Mouse (Mus musculus) hindbrain, embryonic 10.5 days (tissue): ENCODE data around the gene Tnik. TPM values are rescaled to one million over a fixed set of nuclear protein-coding genes. Genes with fewer than 3 reads are reported as not detected.

Source experiments
- DNase-seq: peaks from one replicate; pipeline ENCODE4 v3.0.0-alpha.2; 2017; ENCODE audit warnings: low spot score
- H3K27ac ChIP-seq: fragments of 300-500 bp; sonication (generic); 2 replicates; pipeline ENCODE4 v1.5.1; 2016; ENCODE audit warnings: mild to moderate bottlenecking, moderate library complexity
- H3K27me3 ChIP-seq: fragments of 300-500 bp; sonication (generic); 2 replicates; pipeline ENCODE4 v1.6.1; 2016; ENCODE audit warnings: mild to moderate bottlenecking; ENCODE audit not compliant: poor library complexity, insufficient read depth, severe bottlenecking
- H3K36me3 ChIP-seq: fragments of 300-500 bp; sonication (generic); 2 replicates; pipeline ENCODE4 v1.6.1; 2016; ENCODE audit warnings: mild to moderate bottlenecking, moderate library complexity
- H3K4me1 ChIP-seq: fragments of 300-500 bp; sonication (generic); replicated peaks from 2 replicates; pipeline ENCODE4 v1.6.1; 2016; ENCODE audit warnings: mild to moderate bottlenecking
- H3K4me3 ChIP-seq: fragments of 300-500 bp; sonication (generic); 2 replicates; pipeline ENCODE4 v1.5.1; 2016; ENCODE audit warnings: mild to moderate bottlenecking, moderate library complexity
- H3K9me3 ChIP-seq: fragments of 300-500 bp; sonication (generic); 2 replicates; pipeline ENCODE4 v1.6.1; 2016; ENCODE audit warnings: mild to moderate bottlenecking, moderate library complexity
- WGBS: fragments of 180-500 bp; shearing (Covaris S2); methylation state at CpG from one replicate; pipeline ENCODE4 v1.1.7; 2016; 5-methylcytosine and 5-hydroxymethylcytosine counted together
- polyA plus RNA-seq: library from polyadenylated mRNA; unstranded; fragments of >200 nt; fragmentation: Nextera tagmentation; extraction: Ambion mirVana; gene quantifications from 2 replicates; pipeline ENCODE4 v1.2.1, GENCODE M21; 2016

Tnik gene
- polyA plus RNA-seq, 1 experiment from 2014 or later = 16.3 TPM

GRCm38 (mm10) chr3:28599476-28599875, 336.5 kb downstream of the Tnik start:
- DNase-seq = no peak
- Histone ChIP-seq H3K4me1 (no peaks in the 10 kb centered on the region), H3K9me3 (no peaks in the 10 kb centered on the region), H3K27me3 (no peaks in the 10 kb centered on the region), H3K4me3 (no peak overlapping the region), H3K36me3 (peaks cover 15% of the 10 kb centered on the region), H3K27ac (no peak overlapping the region)
- WGBS = 92% methylated on average over 2 of the region's 2 CpGs

DNA sequence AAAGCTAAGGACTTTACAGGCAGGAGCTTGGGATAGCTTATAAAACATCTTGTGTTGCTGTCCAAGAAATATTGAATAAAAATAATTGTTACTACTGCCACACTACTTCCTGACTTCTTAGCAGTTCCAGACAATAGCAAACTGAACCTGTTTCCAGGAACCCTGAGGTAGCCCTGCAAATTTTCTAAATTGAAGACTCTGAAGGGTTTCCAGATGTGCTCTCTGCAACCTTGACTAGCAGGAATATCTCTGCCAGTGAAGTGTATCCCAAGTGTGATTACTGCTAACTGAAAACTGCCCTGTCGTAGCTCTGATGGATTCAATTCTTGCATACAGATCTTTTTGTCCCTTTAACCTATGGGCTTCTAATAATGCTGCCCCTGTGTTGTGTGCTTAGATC, 343.7 kb downstream of the Tnik start:
- no peaks in the 10 kb centered on the region for H3K9me3 ChIP-seq
- no peaks in the 10 kb centered on the region for H3K36me3 ChIP-seq
- no peak overlapping the region for H3K4me3 ChIP-seq
- DNase-seq = no peak
- no peaks in the 10 kb centered on the region for H3K27me3 ChIP-seq
- H3K4me1 ChIP-seq = 0 out of 2 replicates have a peak, but pooled peaks cover 5% of the 10 kb centered on the region
- H3K27ac ChIP-seq = no peak overlapping the region
- WGBS = 48% methylated on average over 1 of the region's 1 CpGs

GRCm38 (mm10) chr3:28612330-28612729, 349.3 kb downstream of the Tnik start:
- 0 out of 2 replicates have a peak, but pooled peaks cover 5% of the 10 kb centered on the region for H3K4me1 ChIP-seq
- WGBS = 88% methylated on average over 5 of the region's 5 CpGs
- H3K27ac ChIP-seq = no peak overlapping the region
- no peak for DNase-seq
- H3K27me3 ChIP-seq = no peaks in the 10 kb centered on the region
- no peaks in the 10 kb centered on the region for H3K36me3 ChIP-seq
- H3K9me3 ChIP-seq = no peaks in the 10 kb centered on the region
- no peak overlapping the region for H3K4me3 ChIP-seq

DNA sequence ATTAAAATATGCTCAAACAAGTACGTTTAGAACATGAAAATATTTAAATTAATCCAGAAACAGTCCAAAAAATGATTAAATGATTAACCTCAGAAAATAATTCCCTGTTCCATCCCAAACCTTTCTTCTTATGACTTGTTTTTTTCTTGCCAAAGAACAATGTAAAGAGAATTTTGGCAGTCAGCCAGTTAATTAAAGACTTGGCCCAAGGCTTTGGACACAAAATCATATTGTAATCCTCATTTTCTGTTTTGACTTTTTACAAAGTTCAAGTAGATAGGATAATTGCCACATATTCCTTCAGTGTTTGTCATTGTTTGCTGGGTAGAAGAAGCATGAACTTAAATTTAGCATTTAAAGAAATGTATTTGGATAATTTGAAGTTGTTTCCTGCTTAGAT, 353.4 kb downstream of the Tnik start:
- H3K36me3 ChIP-seq = 0 out of 2 replicates have a peak, but pooled peaks cover 3% of the 10 kb centered on the region
- H3K4me3 ChIP-seq = no peak overlapping the region
- H3K27ac ChIP-seq = no peak overlapping the region
- H3K27me3 ChIP-seq = no peaks in the 10 kb centered on the region
- no peak for DNase-seq
- H3K9me3 ChIP-seq = no peaks in the 10 kb centered on the region
- WGBS = 80% methylated on average over 1 of the region's 1 CpGs
- 0 out of 2 replicates have a peak, but pooled peaks cover 4% of the 10 kb centered on the region for H3K4me1 ChIP-seq

DNA sequence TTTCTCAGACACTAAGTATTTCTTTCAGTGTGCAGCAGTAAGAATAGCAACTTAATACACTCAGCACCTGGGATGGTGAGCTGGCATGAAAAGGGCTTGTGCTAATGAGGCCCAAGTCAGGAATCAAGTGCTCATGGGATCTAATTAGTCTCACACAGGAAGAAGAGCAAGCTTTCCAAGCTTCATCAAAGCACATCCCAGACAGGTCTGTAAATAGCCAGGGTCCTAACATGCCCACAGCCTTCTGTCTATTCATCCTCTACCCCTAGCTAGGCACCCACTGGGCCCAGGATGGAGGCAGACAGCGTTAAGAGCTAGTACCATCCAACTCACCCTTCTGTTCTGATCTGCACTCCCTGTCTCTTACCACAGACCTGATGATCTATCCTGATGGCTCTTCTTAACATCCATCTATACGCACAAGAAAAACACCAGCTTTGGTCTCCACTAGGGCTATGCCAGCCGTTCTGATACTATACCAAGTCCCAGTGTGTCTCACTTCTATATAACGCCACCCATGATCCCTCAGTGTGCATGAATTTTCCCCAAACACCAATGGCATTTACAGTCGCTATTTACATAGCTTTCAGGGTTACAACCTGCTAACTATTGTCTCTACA, 354.1 kb downstream of the Tnik start:
- Histone ChIP-seq H3K4me3 (no peak overlapping the region), H3K27me3 (no peaks in the 10 kb centered on the region), H3K4me1 (no peaks in the 10 kb centered on the region), H3K36me3 (0 out of 2 replicates have a peak, but pooled peaks cover 3% of the 10 kb centered on the region), H3K27ac (no peak overlapping the region), H3K9me3 (no peaks in the 10 kb centered on the region)
- no peak for DNase-seq
- 88% methylated on average over 5 of the region's 5 CpGs for WGBS

DNA sequence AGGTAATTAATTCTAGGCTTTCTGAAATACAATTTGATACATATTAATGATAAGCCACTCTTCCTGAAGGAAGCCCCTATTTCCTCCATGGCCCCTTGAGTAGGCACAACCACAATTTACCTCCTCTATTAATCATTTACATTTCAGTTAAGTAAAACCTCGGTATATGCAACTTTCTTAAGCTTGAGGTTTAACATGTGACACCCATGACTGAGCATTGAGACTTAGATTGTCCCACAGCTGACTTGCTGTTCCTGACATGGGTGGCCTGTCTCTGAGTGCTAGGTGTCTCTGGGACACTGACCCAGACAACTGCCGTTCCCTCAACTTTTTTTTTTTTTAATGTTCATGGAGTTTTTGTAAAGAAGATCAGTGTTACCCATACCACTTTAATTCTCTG, 358.8 kb downstream of the Tnik start:
- H3K36me3 ChIP-seq = peaks cover 5% of the 10 kb centered on the region; the same call in 1 of the 2 replicates
- H3K27ac ChIP-seq = no peak overlapping the region
- H3K9me3 ChIP-seq = no peaks in the 10 kb centered on the region
- DNase-seq = no peak
- H3K27me3 ChIP-seq = no peaks in the 10 kb centered on the region
- H3K4me1 ChIP-seq = no peaks in the 10 kb centered on the region
- H3K4me3 ChIP-seq = no peak overlapping the region
- WGBS = 94% methylated on average over 2 of the region's 2 CpGs

- Histone ChIP-seq H3K27me3 (no peaks in the 10 kb centered on the region), H3K36me3 (peaks cover 6% of the 10 kb centered on the region; the same call in 1 of the 2 replicates), H3K27ac (no peak overlapping the region), H3K4me1 (no peaks in the 10 kb centered on the region), H3K4me3 (no peak overlapping the region), H3K9me3 (no peaks in the 10 kb centered on the region)
- DNase-seq = no peak
- 95% methylated on average over 6 of the region's 6 CpGs for WGBS
These were observed 363.8 kb downstream of the Tnik start for GRCm38 (mm10) chr3:28626816-28627215.

GRCm38 (mm10) chr3:28636778-28637177, 373.8 kb downstream of the Tnik start:
- no peak overlapping the region for H3K4me3 ChIP-seq
- no peak for DNase-seq
- H3K36me3 ChIP-seq = no peaks in the 10 kb centered on the region
- no peaks in the 10 kb centered on the region for H3K9me3 ChIP-seq
- H3K27me3 ChIP-seq = no peaks in the 10 kb centered on the region
- H3K4me1 ChIP-seq = no peaks in the 10 kb centered on the region
- 86% methylated on average over 4 of the region's 4 CpGs for WGBS
- H3K27ac ChIP-seq = no peak overlapping the region

- Histone ChIP-seq H3K4me1 (no peaks in the 10 kb centered on the region), H3K27me3 (no peaks in the 10 kb centered on the region), H3K27ac (no peak overlapping the region), H3K36me3 (no peaks in the 10 kb centered on the region), H3K9me3 (no peaks in the 10 kb centered on the region), H3K4me3 (no peak overlapping the region)
- DNase-seq = no peak
- 92% methylated on average over 2 of the region's 2 CpGs for WGBS
These were observed 375.9 kb downstream of the Tnik start for GRCm38 (mm10) chr3:28638957-28639356.

DNA sequence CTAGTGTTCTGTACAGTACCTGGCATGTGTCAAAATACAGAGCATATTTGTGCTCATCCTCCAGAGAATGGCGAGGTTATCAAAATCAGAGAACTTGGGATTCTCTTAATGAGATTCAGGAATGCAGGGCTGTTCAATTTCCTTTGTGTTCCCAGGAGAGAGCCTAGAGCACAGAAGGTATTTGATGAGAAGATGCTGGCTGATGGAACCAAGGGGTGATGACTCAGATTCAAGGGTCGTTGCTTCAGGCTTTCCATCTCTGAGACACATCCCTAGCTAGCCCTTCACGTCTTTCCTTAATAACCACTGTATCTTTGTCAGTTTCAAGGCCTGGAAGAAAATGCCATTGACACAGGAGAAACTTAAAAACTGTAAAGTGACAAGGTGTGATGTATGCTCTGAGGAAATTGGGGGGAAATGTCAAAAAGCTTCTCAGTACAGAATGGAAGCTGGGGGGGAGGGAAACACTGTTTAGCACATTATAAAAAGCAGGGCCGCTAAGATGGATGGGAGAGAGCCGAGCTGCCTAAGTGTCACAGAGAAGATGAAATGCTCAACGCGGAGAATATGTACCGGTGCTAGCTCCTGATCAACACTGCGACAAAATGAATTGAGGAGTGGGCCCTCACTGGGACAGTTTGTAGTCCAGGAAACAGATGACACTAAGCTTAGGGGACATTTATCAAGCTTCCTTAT, 380.4 kb downstream of the Tnik start:
- DNase-seq = no peak
- Histone ChIP-seq H3K4me3 (no peak overlapping the region), H3K4me1 (no peaks in the 10 kb centered on the region), H3K36me3 (0 out of 2 replicates have a peak, but pooled peaks cover 7% of the 10 kb centered on the region), H3K27me3 (no peaks in the 10 kb centered on the region), H3K9me3 (no peaks in the 10 kb centered on the region), H3K27ac (no peak overlapping the region)
- 79% methylated on average over 9 of the region's 9 CpGs for WGBS

GRCm38 (mm10) chr3:28652574-28652973, 389.6 kb downstream of the Tnik start:
- peaks cover 12% of the 10 kb centered on the region for H3K36me3 ChIP-seq
- no peaks in the 10 kb centered on the region for H3K4me1 ChIP-seq
- 61% methylated on average over 3 of the region's 3 CpGs for WGBS
- no peak overlapping the region for H3K4me3 ChIP-seq
- H3K9me3 ChIP-seq = no peaks in the 10 kb centered on the region
- H3K27ac ChIP-seq = no peak overlapping the region
- DNase-seq = no peak
- H3K27me3 ChIP-seq = no peaks in the 10 kb centered on the region

GRCm38 (mm10) chr3:28653043-28653442, 390.0 kb downstream of the Tnik start:
- no peak for DNase-seq
- Histone ChIP-seq H3K27ac (no peak overlapping the region), H3K36me3 (peaks cover 12% of the 10 kb centered on the region), H3K4me3 (no peak overlapping the region), H3K9me3 (no peaks in the 10 kb centered on the region), H3K27me3 (no peaks in the 10 kb centered on the region), H3K4me1 (no peaks in the 10 kb centered on the region)
- WGBS = 85% methylated on average over 3 of the region's 3 CpGs

- no peaks in the 10 kb centered on the region for H3K4me1 ChIP-seq
- no peak overlapping the region for H3K27ac ChIP-seq
- H3K36me3 ChIP-seq = peaks cover 12% of the 10 kb centered on the region
- no peaks in the 10 kb centered on the region for H3K27me3 ChIP-seq
- H3K9me3 ChIP-seq = no peaks in the 10 kb centered on the region
- no peak for DNase-seq
- H3K4me3 ChIP-seq = no peak overlapping the region
These were observed 391.7 kb downstream of the Tnik start for GRCm38 (mm10) chr3:28654740-28655139.
